Mouse (Mus musculus) spleen, adult 2 months (tissue): ENCODE data around the gene Chit1. TPM values are rescaled to one million over a fixed set of nuclear protein-coding genes. Genes with fewer than 3 reads are reported as not detected.

Experiments used
- DNase-seq, 2 experiments: peaks; one replicate each; pipeline versions ENCODE4 v3.0.0 to v3.0.0-alpha.2; 2012 to 2021; ENCODE audit warnings: low spot score in 2 of 2, low read depth in 1 of 2
- H3K27ac ChIP-seq: fragments of 200-500 bp; 2 replicates; pipeline ENCODE4 v1.5.1; 2012; ENCODE audit warnings: low read length, inconsistent platforms; ENCODE audit not compliant: insufficient read depth
- H3K27me3 ChIP-seq: fragments of 200-500 bp; 2 replicates; pipeline ENCODE4 v1.6.1; 2012; ENCODE audit warnings: mild to moderate bottlenecking, moderate library complexity, low read length, inconsistent platforms; ENCODE audit not compliant: control insufficient read depth, insufficient read depth
- H3K36me3 ChIP-seq: fragments of 200-500 bp; 2 replicates; pipeline ENCODE4 v1.6.1; 2012; ENCODE audit warnings: mild to moderate bottlenecking, low read length, inconsistent platforms; ENCODE audit not compliant: control insufficient read depth, insufficient read depth
- H3K4me1 ChIP-seq: fragments of 200-500 bp; 2 replicates; pipeline ENCODE4 v1.6.1; 2011; ENCODE audit warnings: inconsistent platforms; ENCODE audit not compliant: control insufficient read depth, insufficient read depth, insufficient read length
- H3K4me3 ChIP-seq: fragments of 200-500 bp; 2 replicates; pipeline ENCODE4 v1.5.1; 2011; ENCODE audit warnings: mild to moderate bottlenecking, inconsistent platforms; ENCODE audit not compliant: insufficient read depth, insufficient read length; ENCODE audit errors: extremely low read depth
- CTCF ChIP-seq: fragments of 200-500 bp; IDR thresholded peaks from 2 replicates; pipeline ENCODE4 v1.5.1; 2011; ENCODE audit warnings: mild to moderate bottlenecking, inconsistent platforms; ENCODE audit not compliant: insufficient read depth, insufficient read length, insufficient replicate concordance; ENCODE audit errors: extremely low read depth
- POLR2A ChIP-seq: fragments of 200-500 bp; IDR thresholded peaks from 2 replicates; pipeline ENCODE4 v1.6.1; 2011; ENCODE audit warnings: low read depth, low read length, inconsistent platforms
- WGBS: fragments of 180-500 bp; shearing (Covaris S2); methylation state at CpG from one replicate; pipeline ENCODE4 v1.1.7; 2018; 5-methylcytosine and 5-hydroxymethylcytosine counted together
- polyA plus RNA-seq: library from polyadenylated mRNA; depleted of rRNA; stranded (reverse); fragments of >200 nt; gene quantifications from 2 replicates; pipeline ENCODE4 v1.2.3, GENCODE M21; 2012

Gene Chit1
- polyA plus RNA-seq, 1 experiment: not detected

DNA sequence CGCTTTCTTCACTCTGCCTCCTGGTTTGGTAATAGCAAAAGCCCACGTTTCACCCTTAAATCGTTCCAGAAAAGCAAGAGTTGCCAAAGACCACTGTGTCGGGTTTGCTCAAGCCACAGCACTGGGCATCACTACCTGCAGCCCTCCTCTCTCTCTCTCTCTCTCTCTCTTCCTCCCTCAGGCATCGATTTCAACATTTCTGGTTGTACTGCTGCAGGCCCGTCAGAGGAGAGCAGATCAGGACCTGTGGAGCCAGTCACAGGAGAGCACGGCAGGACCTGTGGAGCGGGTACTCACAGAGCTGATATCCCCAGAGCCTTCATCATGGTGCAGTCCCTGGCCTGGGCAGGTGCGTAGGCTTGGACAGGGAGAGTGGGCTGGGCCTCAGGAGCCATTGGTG is 27.4 kb downstream of the Chit1 start:
- no peak for DNase-seq
- 79% methylated on average over 9 of the region's 9 CpGs for WGBS
- TF ChIP-seq POLR2A (no peak), CTCF (no peak)
- no peaks in the 10 kb centered on the region for H3K27me3 ChIP-seq
- H3K4me1 ChIP-seq: no peaks in the 10 kb centered on the region
- no peak overlapping the region for H3K4me3 ChIP-seq
- H3K36me3 ChIP-seq: no peaks in the 10 kb centered on the region
- no peak overlapping the region for H3K27ac ChIP-seq

DNA sequence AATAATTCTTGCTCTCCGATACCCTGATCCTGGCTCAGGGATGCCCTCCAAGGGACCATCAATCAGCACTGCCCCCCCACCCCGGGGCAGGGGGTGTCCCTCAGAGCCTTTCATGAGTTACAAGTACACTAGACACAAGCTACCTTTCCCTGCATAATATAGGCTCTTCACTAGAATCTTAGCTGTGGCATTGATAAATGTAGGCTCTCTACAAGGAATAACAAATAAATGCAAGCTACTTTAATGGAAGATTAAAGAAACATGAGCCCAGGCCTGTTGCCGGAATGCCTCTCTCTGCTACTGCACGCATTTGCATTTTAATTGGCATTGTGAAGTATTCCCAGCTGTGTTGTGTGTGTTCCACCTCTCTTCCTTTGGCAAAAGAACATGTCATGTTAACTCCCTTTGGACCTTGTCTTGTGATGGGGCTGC is 31.3 kb downstream of the Chit1 start:
- no peak overlapping the region for H3K4me3 ChIP-seq
- no peak for TF ChIP-seq POLR2A
- no peak for TF ChIP-seq CTCF
- WGBS: 89% methylated on average over 4 of the region's 4 CpGs
- H3K27me3 ChIP-seq: no peaks in the 10 kb centered on the region
- no peak for DNase-seq
- no peak overlapping the region for H3K27ac ChIP-seq
- no peaks in the 10 kb centered on the region for H3K4me1 ChIP-seq
- no peaks in the 10 kb centered on the region for H3K36me3 ChIP-seq

DNA sequence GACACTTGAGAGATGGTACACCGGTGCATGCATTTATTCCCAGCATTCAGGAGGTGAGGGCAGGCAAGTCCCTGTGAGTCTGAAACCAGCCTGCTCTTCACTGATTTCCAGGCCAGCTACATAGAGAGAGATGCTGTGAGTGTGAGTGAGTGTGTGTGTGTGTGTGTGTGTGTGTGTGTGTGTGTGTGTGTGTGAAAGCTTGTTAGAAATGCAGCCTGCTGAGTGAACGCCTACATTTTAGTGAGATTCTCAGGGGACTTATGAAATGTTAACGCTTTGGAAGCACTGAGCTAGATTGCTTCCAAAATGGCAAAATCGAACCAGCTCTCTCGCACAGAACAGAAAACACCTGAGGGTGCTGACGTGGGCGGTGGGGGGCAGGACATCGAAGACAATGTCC is 35.0 kb downstream of the Chit1 start:
- H3K4me3 ChIP-seq: no peak overlapping the region
- no peaks in the 10 kb centered on the region for H3K27me3 ChIP-seq
- WGBS: 86% methylated on average over 8 of the region's 8 CpGs
- no peak overlapping the region for H3K27ac ChIP-seq
- TF ChIP-seq POLR2A (no peak), CTCF (no peak)
- no peaks in the 10 kb centered on the region for H3K4me1 ChIP-seq
- DNase-seq: no peak
- H3K36me3 ChIP-seq: no peaks in the 10 kb centered on the region

DNA sequence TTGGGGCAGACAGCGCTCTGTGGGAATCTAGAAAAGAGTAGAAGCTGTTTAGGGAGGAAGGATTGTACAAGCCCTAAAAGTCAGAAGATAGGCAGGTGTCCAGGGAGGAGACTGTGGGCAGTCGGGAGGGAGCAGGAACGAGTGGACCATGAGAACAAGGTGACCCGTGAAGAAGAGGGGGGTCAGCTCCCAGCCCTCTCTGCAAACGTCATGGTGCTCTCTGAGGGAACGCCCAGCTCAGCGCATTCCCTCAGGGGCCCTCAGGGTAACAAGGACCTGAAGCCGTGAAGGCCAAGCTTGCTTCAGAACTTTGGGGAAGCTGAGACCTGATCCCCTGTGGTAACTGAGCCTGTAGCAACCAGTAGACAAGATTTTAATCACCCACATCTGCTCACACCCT is 39.0 kb downstream of the Chit1 start:
- no peak for TF ChIP-seq CTCF
- TF ChIP-seq POLR2A: no peak
- 85% methylated on average over 8 of the region's 8 CpGs for WGBS
- DNase-seq: no peak
- Histone ChIP-seq H3K27me3 (no peaks in the 10 kb centered on the region), H3K27ac (no peak overlapping the region), H3K36me3 (no peaks in the 10 kb centered on the region), H3K4me1 (no peaks in the 10 kb centered on the region), H3K4me3 (no peak overlapping the region)

DNA sequence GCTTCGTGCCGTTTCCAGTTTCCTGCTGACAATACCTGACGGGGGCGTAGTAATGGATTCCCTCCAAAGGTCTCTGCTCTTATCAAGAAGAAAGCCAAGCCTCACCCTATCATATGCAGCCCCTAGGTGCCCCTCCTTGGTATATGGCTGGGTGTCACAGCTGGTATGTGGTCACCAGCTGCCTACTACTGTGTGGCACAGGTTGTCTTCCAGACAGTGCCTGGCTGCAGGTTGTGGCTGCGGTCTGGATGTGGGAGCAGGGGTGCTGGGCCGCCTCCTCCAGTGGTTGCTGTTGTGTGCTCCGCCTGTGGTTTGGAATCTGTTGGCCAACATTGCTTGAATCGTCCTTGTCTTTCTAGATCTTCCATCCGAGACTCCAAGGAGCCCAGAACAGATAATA is 39.7 kb downstream of the Chit1 start:
- Histone ChIP-seq H3K27me3 (no peaks in the 10 kb centered on the region), H3K4me1 (no peaks in the 10 kb centered on the region), H3K4me3 (no peak overlapping the region), H3K27ac (no peak overlapping the region), H3K36me3 (no peaks in the 10 kb centered on the region)
- WGBS: 88% methylated on average over 9 of the region's 9 CpGs
- no peak for DNase-seq
- TF ChIP-seq POLR2A (no peak), CTCF (no peak)

DNA sequence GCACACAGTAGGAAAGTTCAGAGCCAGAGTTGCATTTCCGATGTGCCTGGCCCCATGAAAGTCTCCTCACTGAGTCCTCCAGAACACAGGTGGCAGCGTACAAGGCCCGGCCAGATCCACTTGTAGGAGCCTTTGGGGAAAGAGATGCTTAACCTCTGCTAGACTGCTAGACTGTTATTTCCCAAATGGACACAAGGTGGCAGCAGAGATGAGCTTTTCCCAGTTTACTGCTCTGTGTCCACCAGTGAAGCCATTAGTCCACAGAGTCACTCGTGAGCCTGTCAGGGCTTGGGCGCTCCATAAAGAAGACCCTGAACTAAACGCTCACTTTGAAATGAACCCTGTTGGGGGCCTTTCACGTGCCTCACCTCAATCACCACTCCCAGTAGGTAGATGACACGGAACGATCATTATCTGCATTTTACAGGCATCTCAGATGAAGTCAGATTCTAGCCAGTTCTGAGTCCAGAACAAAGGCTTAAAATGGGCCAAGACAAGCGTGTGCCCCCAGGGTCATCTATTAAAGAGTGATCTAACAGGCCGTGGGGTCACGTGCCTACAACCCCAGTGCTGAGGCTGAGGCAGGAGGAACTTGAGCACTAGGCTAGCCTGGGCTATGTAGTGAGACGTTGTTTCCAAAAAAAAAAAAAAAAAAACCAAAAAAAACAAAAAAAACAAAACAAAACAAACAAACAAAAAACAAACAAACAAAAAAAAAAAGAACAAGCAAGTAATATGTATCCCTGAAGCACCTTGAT is 40.8 kb downstream of the Chit1 start:
- 28% methylated on average over 13 of the region's 13 CpGs for WGBS
- no peaks in the 10 kb centered on the region for H3K27me3 ChIP-seq
- TF ChIP-seq CTCF (peak; percentile 49; the same call in 1 of the 2 replicates), POLR2A (no peak)
- DNase-seq: peak; percentile 30 to 55
- H3K4me3 ChIP-seq: no peak overlapping the region
- H3K27ac ChIP-seq: no peak overlapping the region
- H3K4me1 ChIP-seq: no peaks in the 10 kb centered on the region
- no peaks in the 10 kb centered on the region for H3K36me3 ChIP-seq

DNA sequence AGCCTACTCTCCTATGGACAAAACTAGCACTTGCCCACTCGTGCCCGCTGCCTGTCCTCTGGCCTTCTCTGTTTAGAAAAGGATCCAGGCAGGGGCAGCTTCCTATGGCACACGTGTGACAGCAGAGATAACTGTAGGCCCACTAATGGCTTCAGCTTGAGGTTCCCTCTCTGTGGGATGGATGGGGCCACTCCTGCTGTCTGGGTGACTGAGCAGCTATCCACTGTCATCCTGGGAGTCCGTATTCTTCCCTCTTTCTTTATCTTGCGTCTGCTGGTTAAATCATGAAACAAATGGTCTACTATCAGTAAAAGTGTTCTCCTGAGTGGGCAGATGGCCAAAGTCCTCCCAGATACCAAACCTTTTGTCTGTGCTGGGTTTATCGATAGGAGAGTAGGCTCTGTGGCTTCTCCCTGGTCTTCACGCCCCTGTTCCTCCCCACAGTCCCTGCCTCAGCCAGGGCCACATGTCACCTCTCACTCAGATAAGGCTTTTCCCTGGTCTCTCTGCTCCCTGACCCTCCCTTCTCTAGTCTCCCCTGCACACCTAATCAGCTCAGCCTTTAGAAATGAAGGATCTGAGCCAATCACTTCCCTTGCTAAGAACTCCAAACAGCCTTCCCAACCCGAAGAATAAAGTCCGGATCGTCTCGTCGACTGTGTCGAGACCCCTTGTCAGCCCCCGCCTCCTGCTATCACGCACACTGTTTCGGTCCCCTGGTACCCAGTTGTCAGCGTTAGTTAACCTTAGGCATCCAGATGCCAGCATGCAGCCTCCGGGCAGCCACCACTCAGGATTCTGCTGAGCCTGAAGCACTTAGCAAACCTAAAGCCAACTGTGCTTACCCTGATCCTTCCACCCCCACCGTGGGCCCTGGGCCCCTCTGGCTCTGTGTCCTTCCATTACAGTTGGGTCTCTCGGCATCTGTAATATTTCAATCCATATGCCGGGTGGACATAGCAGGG is 41.9 kb downstream of the Chit1 start:
- Histone ChIP-seq H3K27ac (no peak overlapping the region), H3K4me3 (no peak overlapping the region)
- 81% methylated on average over 21 of the region's 21 CpGs for WGBS

More for the DNA sequence above, 41.9 kb downstream of the Chit1 start:
- H3K4me1 ChIP-seq: no peaks in the 10 kb centered on the region
- no peaks in the 10 kb centered on the region for H3K27me3 ChIP-seq
- H3K36me3 ChIP-seq: no peaks in the 10 kb centered on the region
- no peak for TF ChIP-seq CTCF
- TF ChIP-seq POLR2A: no peak
- DNase-seq: no peak
